Comparison of ENCODE assay signal across 3 mouse cellular contexts in the genomic region with DNA sequence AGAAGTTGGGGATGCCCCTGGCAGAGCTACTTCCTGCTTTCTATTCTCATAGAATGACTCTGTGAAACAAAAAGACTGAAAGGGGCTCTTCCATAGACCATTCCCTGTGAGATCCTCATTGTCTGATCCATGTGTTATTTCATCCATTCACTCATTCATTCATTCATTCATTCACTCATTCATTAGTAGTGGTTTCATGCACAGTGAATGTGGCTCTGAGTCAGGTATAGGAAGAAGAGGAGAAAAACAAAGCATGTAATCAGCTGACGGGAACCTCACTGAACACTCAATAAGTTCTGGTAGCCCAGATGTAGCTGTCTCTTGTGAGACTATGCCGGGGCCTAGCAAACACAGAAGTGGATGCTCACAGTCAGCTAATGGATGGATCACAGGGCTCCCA.
A peak's percentile ranks its signal among the peaks of the same experiment; 100 is the strongest.
DNase-seq lines count a peak whose midpoint lies in the region; TF ChIP-seq lines count a peak whose summit lies in the region.
"Not testable (repeated sequence)": the region's sequence is repeated elsewhere in the genome, so short reads cannot be mapped to it uniquely, and the experiment has no call there.

No protein-coding gene starts in this region.

- H3K27ac ChIP-seq in CH12.LX (ENCODE audit: insufficient read depth, low read depth) = not testable (repeated sequence)

- 0 out of 2 replicates have a peak overlapping the region, but pooled peaks have one; percentile 1 for H3K4me2 ChIP-seq in CH12.LX (ENCODE audit: insufficient read depth, low read depth, poor library complexity, severe bottlenecking)

- TF ChIP-seq RAD21 in CH12.LX (IDR thresholded peaks at IDR 0.05; ENCODE audit: low read depth, low read length) = not testable (repeated sequence)

- TF ChIP-seq EP300 in CH12.LX (IDR thresholded peaks at IDR 0.05; ENCODE audit: low read length) = not testable (repeated sequence)

- dilution Hi-C loops in CH12.LX (cut with MboI; ENCODE audit: extremely low pct_ligation_motif_present, extremely low pct_unique_long_range_greater_than_20kb, low sequenced_read_pairs) = not testable (repeated sequence)

- not testable (repeated sequence) for H3K9ac ChIP-seq in CH12.LX (ENCODE audit: insufficient read depth, low read depth)

- not testable (repeated sequence) for H3K9me3 ChIP-seq in CH12.LX (replicated peaks; ENCODE audit: low read length)

- not testable (repeated sequence) for H3K4me1 ChIP-seq in CH12.LX (ENCODE audit: control insufficient read depth in 1 of 2, insufficient read depth in 2 of 2)

- H3K36me3 ChIP-seq in CH12.LX (replicated peaks in 1 of 2; ENCODE audit: control insufficient read depth in 1 of 2, insufficient read depth in 1 of 2, low read length in 1 of 2) = not testable (repeated sequence)

- DNase-seq in B cell, adult 2 months = peak; percentile 38 to 51
- not testable (repeated sequence) for DNase-seq in CH12.LX (ENCODE audit: extremely low read depth)
- peak; percentile 66 for DNase-seq in heart, adult 11 months

- H3K4me3 ChIP-seq in CH12.LX (replicated peaks in 1 of 3; ENCODE audit: low read depth in 2 of 3, low read length in 2 of 3, poor library complexity in 1 of 3) = not testable (repeated sequence)

- TF ChIP-seq CTCF in CH12.LX (conservative IDR thresholded peaks at IDR 0.05 in 1 of 2, IDR thresholded peaks at IDR 0.05 in 1 of 2; ENCODE audit: low read depth in 2 of 2, low read length in 2 of 2) = not testable (repeated sequence)

- in situ Hi-C loops in CH12.LX (cut with MboI; ENCODE audit: low pct_ligation_motif_present, low pct_unique_long_range_greater_than_20kb, low sequenced_read_pairs) = not testable (repeated sequence)

- not testable (repeated sequence) for H3K79me2 ChIP-seq in CH12.LX (replicated peaks; ENCODE audit: control insufficient read depth, extremely low read depth, insufficient read depth, poor library complexity, severe bottlenecking)

- H3K27me3 ChIP-seq in CH12.LX (replicated peaks) = not testable (repeated sequence)

- not testable (repeated sequence) for TF ChIP-seq POLR2A in CH12.LX (IDR thresholded peaks at IDR 0.05; ENCODE audit: low read depth, low read length)
